Mouse (Mus musculus): ENCODE results near the gene Sin3a. TPM values are rescaled to one million over a fixed set of nuclear protein-coding genes. Genes with fewer than 3 reads are reported as not detected.

Gene Sin3a
- polyA plus RNA-seq, 1 experiment from 2014 or later: 27.6 TPM

DNA sequence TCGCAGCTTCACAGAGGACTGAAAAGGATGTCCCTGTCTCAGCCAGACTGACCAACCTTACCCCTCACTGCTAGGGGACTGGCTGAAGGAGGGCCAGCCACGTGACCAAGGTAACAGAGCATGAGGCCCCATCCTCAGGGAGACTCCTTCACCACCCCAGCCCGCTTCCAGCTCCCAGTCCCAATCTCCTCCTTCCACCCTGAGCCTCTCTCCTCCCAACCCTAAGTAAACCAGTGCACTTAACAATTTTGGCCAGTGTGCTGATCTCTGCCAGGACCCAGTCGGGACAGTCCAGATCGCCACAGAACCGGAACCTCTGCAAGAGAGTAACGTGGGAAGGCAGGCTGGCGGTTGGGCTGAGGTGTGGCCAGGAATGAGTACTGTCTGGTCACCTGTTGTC, 85.0 kb downstream of the Sin3a start:
- no peaks in the 10 kb centered on the region for H3K27me3 ChIP-seq (ENCODE audit: control insufficient read depth, insufficient read depth, low read length)
- H3K9ac ChIP-seq (ENCODE audit: low read length): no peak overlapping the region
- no peak for ATAC-seq (ENCODE audit: insufficient read depth, low FRiP score)
- no peak overlapping the region for H3K27ac ChIP-seq (ENCODE audit: low read length)
- H3K4me1 ChIP-seq (ENCODE audit: control insufficient read depth, insufficient read depth, low read length): peaks cover 8% of the 10 kb centered on the region
- H3K4me2 ChIP-seq (ENCODE audit: low read depth, low read length): no peak overlapping the region
- no peaks in the 10 kb centered on the region for H3K36me3 ChIP-seq (ENCODE audit: control insufficient read depth, insufficient read depth, low read length)
- 81% methylated on average over 8 of the region's 8 CpGs for WGBS
- H3K9me3 ChIP-seq (replicated peaks; ENCODE audit: control insufficient read depth, low read length): no peaks in the 10 kb centered on the region
- no peak overlapping the region for H3K4me3 ChIP-seq (replicated peaks; ENCODE audit: low read length)

DNA sequence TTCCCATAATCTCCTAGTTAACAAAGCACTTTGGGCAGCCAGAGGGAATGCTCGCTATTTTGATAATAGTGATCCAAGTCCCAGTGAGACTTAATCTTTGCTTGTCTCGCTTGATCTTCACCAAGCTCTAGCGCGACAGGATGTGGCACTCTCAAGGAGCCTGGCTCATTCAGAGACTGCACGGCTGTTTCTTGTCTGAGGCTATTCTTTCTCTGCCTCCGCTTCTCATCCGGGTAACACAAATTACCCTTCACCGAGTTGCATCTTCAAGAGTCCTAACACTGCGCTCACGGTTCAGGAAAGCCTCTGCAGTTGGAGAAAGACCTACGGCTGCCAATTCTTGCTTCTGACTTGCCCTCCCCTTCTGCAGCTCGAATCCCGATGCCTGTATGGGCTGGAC, 85.7 kb downstream of the Sin3a start:
- no peak overlapping the region for H3K27ac ChIP-seq (ENCODE audit: low read length)

DNA sequence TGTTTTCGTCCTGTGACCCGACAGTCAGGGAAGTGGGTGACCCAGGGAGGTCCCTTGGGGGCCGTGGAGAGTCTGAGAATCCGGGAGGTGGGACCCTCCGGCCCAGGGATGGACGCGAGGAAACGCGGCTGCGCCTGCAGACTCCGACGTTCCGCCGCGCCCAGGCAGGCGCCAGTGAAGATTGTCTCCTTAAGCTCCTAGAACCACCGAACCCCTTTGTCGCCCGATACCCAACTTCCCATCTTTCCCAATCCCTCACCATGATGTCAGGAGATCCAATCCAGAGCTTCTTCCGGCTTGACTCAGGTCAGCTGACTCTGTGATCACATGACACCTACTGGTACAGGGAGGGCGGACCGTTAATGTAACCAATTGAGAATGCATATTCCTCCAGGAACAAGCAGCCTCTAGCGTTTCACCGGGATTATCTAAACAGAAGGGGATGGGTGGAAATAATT, 86.2 kb downstream of the Sin3a start, which contains the start of gene Commd4:
Gene Commd4 (minus strand): TSS at position 319 of the 458 bp plus-strand sequence.
- WGBS: under 1% methylated on average over 24 of the region's 24 CpGs
- Histone ChIP-seq H3K4me1 (ENCODE audit: control insufficient read depth, insufficient read depth, low read length) (peaks cover 8% of the 10 kb centered on the region), H3K4me3 (replicated peaks; ENCODE audit: low read length) (peak within 1 kb of the TSS; percentile 77), H3K27ac (ENCODE audit: low read length) (no peak within 1 kb of the TSS), H3K9me3 (replicated peaks; ENCODE audit: control insufficient read depth, low read length) (no peaks in the 10 kb centered on the region), H3K36me3 (ENCODE audit: control insufficient read depth, insufficient read depth, low read length) (no peaks in the 10 kb centered on the region), H3K4me2 (ENCODE audit: low read depth, low read length) (peak within 1 kb of the TSS; percentile 93), H3K27me3 (ENCODE audit: control insufficient read depth, insufficient read depth, low read length) (no peaks in the 10 kb centered on the region), H3K9ac (ENCODE audit: low read length) (peak within 1 kb of the TSS; percentile 81)
- peak; percentile 92 for ATAC-seq (ENCODE audit: insufficient read depth, low FRiP score)

More for the DNA sequence above, 85.7 kb downstream of the Sin3a start:
- Histone ChIP-seq H3K27me3 (ENCODE audit: control insufficient read depth, insufficient read depth, low read length) (no peaks in the 10 kb centered on the region), H3K9ac (ENCODE audit: low read length) (peak overlapping the region; percentile 81), H3K36me3 (ENCODE audit: control insufficient read depth, insufficient read depth, low read length) (no peaks in the 10 kb centered on the region), H3K4me3 (replicated peaks; ENCODE audit: low read length) (peak overlapping the region; percentile 77), H3K4me1 (ENCODE audit: control insufficient read depth, insufficient read depth, low read length) (peaks cover 8% of the 10 kb centered on the region), H3K9me3 (replicated peaks; ENCODE audit: control insufficient read depth, low read length) (no peaks in the 10 kb centered on the region), H3K4me2 (ENCODE audit: low read depth, low read length) (peak overlapping the region; percentile 93)
- no peak for ATAC-seq (ENCODE audit: insufficient read depth, low FRiP score)
- WGBS: 29% methylated on average over 13 of the region's 13 CpGs

DNA sequence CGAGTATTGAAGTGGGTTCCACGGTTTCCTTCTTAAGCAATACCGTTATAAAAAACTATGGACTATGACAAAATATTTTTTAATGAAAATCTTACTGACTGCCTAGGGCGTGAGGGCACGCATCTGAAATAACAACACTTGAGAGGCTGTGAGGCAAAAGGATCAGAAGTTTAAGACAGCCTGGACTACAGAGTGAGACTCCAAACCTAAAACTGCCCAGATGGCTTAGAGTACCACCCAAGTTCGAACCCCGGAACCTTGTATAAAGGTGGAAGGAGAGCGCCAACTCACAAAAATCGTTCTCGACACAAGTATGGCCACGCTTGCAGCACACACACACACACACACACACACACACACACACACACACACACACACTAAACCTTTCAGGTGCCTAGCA, 86.7 kb downstream of the Sin3a start:
- Histone ChIP-seq H3K9ac (ENCODE audit: low read length) (peak overlapping the region; percentile 53), H3K36me3 (ENCODE audit: control insufficient read depth, insufficient read depth, low read length) (no peaks in the 10 kb centered on the region), H3K9me3 (replicated peaks; ENCODE audit: control insufficient read depth, low read length) (no peaks in the 10 kb centered on the region), H3K27me3 (ENCODE audit: control insufficient read depth, insufficient read depth, low read length) (no peaks in the 10 kb centered on the region), H3K27ac (ENCODE audit: low read length) (no peak overlapping the region), H3K4me2 (ENCODE audit: low read depth, low read length) (peak overlapping the region; percentile 93), H3K4me3 (replicated peaks; ENCODE audit: low read length) (peak overlapping the region; percentile 77), H3K4me1 (ENCODE audit: control insufficient read depth, insufficient read depth, low read length) (peaks cover 8% of the 10 kb centered on the region)
- WGBS: 36% methylated on average over 11 of the region's 11 CpGs
- ATAC-seq (ENCODE audit: insufficient read depth, low FRiP score): peak; percentile 26; the same call in 1 of the 2 replicates

DNA sequence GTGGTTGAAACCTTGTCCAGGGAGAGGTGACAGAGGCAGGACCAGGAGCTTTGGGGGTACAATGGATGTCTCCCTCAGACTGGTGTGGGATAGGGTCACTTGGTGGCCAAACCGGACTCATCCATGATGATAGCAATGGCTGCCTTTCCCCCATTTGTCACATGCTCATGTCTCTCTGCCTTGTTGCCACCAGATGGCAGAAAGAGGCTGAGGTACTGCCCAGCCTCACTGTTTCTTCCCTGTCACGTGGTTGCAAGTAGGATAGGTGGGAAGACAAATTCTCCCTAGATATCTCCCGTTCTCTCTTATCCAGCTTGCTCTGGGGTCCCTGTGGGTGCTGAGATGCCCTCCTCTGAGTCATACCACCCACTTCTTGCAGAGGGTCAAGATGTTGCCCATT, 90.7 kb downstream of the Sin3a start:
- WGBS: 9% methylated on average over 3 of the region's 3 CpGs
- Histone ChIP-seq H3K9me3 (replicated peaks; ENCODE audit: control insufficient read depth, low read length) (no peaks in the 10 kb centered on the region), H3K9ac (ENCODE audit: low read length) (no peak overlapping the region), H3K4me2 (ENCODE audit: low read depth, low read length) (no peak overlapping the region), H3K36me3 (ENCODE audit: control insufficient read depth, insufficient read depth, low read length) (no peaks in the 10 kb centered on the region), H3K27me3 (ENCODE audit: control insufficient read depth, insufficient read depth, low read length) (no peaks in the 10 kb centered on the region), H3K4me3 (replicated peaks; ENCODE audit: low read length) (no peak overlapping the region), H3K27ac (ENCODE audit: low read length) (no peak overlapping the region), H3K4me1 (ENCODE audit: control insufficient read depth, insufficient read depth, low read length) (peaks cover 4% of the 10 kb centered on the region)
- no peak for ATAC-seq (ENCODE audit: insufficient read depth, low FRiP score)

DNA sequence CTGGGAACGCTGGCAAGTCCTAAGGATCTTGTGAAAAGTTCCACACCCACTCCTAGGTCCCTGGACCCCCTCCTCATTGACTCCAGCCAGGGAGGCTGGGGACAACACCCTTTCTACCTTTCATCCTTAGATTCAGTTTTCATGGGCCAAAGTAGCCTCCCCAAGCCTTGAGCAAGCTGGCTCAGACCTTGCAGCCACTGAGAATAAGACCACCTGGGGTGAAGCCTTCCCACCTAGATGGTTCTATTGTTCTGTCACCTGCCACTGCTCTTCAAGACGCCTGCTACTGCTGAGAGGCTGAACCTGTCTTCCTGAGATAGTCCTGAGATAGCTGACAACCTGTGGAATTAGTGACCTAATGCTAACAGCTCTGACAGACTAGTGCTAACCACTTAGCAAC, 91.3 kb downstream of the Sin3a start:
- Histone ChIP-seq H3K4me2 (ENCODE audit: low read depth, low read length) (no peak overlapping the region), H3K27ac (ENCODE audit: low read length) (no peak overlapping the region), H3K36me3 (ENCODE audit: control insufficient read depth, insufficient read depth, low read length) (no peaks in the 10 kb centered on the region), H3K4me3 (replicated peaks; ENCODE audit: low read length) (no peak overlapping the region), H3K9me3 (replicated peaks; ENCODE audit: control insufficient read depth, low read length) (no peaks in the 10 kb centered on the region), H3K27me3 (ENCODE audit: control insufficient read depth, insufficient read depth, low read length) (no peaks in the 10 kb centered on the region), H3K9ac (ENCODE audit: low read length) (no peak overlapping the region), H3K4me1 (ENCODE audit: control insufficient read depth, insufficient read depth, low read length) (no peaks in the 10 kb centered on the region)
- no peak for ATAC-seq (ENCODE audit: insufficient read depth, low FRiP score)
- WGBS: 50% methylated on average over 2 of the region's 2 CpGs

DNA sequence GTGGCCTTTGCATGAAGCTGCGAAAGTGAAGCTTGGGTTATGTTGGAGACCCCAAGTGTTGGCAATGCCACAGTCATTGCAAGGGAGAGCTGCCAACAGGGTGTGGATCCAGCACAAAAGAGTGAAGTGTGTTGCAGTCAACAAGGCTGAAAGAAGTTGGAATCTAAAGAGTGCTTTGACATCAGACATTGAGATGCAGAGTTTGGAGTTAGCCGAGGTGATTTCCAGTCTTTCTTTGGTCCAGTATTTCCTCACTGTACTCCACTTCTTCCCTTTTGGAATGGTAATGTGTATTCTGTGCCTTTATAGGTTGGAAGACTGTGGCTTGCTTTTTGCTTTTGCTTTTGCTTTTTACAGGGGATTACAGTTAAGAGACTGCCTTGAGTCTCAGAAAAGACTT, 94.3 kb downstream of the Sin3a start:
- no peaks in the 10 kb centered on the region for H3K9me3 ChIP-seq (replicated peaks; ENCODE audit: control insufficient read depth, low read length)
- H3K27ac ChIP-seq (ENCODE audit: low read length): no peak overlapping the region
- ATAC-seq (ENCODE audit: insufficient read depth, low FRiP score): no peak
- no peak overlapping the region for H3K9ac ChIP-seq (ENCODE audit: low read length)
- WGBS: 88% methylated on average over 2 of the region's 2 CpGs
- no peaks in the 10 kb centered on the region for H3K36me3 ChIP-seq (ENCODE audit: control insufficient read depth, insufficient read depth, low read length)
- no peak overlapping the region for H3K4me3 ChIP-seq (replicated peaks; ENCODE audit: low read length)
- no peaks in the 10 kb centered on the region for H3K4me1 ChIP-seq (ENCODE audit: control insufficient read depth, insufficient read depth, low read length)
- no peak overlapping the region for H3K4me2 ChIP-seq (ENCODE audit: low read depth, low read length)
- H3K27me3 ChIP-seq (ENCODE audit: control insufficient read depth, insufficient read depth, low read length): no peaks in the 10 kb centered on the region

DNA sequence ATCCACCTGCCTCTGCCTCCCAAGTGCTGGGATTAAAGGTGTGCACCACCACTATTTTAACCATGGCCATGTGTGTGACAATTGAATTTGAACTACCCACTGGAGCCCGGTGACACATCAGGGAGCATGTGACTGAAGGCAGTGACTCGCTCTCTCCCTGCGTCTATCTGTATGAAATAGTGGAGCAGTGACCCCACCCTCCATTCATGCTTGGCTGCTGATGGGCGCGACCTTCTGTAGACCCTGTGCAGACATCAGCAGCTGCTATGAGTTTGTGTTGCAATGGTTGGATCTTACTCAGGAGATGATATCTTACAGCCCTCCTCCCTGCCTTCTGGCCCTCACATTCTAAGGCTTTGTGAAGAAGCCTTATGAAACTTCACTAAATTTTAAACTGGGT, 96.6 kb downstream of the Sin3a start:
- no peaks in the 10 kb centered on the region for H3K4me1 ChIP-seq (ENCODE audit: control insufficient read depth, insufficient read depth, low read length)
- no peak overlapping the region for H3K4me3 ChIP-seq (replicated peaks; ENCODE audit: low read length)
- no peaks in the 10 kb centered on the region for H3K9me3 ChIP-seq (replicated peaks; ENCODE audit: control insufficient read depth, low read length)
- H3K36me3 ChIP-seq (ENCODE audit: control insufficient read depth, insufficient read depth, low read length): no peaks in the 10 kb centered on the region
- no peaks in the 10 kb centered on the region for H3K27me3 ChIP-seq (ENCODE audit: control insufficient read depth, insufficient read depth, low read length)
- WGBS: 66% methylated on average over 5 of the region's 5 CpGs
- H3K4me2 ChIP-seq (ENCODE audit: low read depth, low read length): no peak overlapping the region
- H3K27ac ChIP-seq (ENCODE audit: low read length): no peak overlapping the region
- no peak for ATAC-seq (ENCODE audit: insufficient read depth, low FRiP score)
- no peak overlapping the region for H3K9ac ChIP-seq (ENCODE audit: low read length)

Measured in stomach, embryonic 16.5 days (tissue).